Mouse (Mus musculus): Measurements from ENCODE around the gene Rec8. TPM values are rescaled to one million over a fixed set of nuclear protein-coding genes. Genes with fewer than 3 reads are reported as not detected.

Gene Rec8
- total and polyA plus RNA-seq, 3 experiments, result not detected

DNA sequence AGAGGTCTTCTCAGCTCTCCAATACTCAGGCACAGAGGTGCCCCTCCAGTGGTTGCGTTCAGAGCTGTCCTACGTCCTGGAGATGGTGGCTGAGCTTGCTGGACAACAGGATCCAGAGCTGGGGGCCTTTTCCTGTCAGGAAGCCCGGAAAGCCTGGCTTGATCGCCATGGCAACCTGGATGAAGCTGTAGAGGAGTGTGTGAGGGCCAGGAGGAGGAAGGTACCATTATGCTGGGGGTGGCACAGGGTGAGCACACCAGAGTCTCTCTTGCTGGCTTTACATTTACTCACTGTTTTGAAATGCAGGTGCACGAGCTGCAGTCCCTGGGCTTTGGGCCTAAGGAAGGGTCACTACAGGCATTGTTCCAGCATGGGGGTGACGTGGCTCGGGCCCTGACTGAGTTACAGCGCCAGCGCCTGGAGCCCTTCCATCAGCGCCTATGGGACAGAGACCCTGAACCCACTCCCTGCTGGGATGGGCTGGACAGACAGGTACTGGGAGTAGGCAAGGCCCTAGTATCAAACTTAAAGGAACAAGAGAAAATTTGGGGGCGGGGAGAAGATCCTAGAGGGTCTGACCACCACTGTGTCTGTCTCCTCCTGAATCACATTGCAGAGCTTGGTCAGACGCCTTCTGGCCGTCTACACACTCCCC lies 21.7 kb upstream of the Rec8 start:
- no peaks in the 10 kb centered on the region for H3K27me3 ChIP-seq (replicated peaks)
- no peak for DNase-seq (ENCODE audit: extremely low read depth)
- peaks cover 0 to 21% of the 10 kb centered on the region in 2 experiments; a peak in 2 of 4 replicates for H3K4me1 ChIP-seq (ENCODE audit: control insufficient read depth in 1 of 2, insufficient read depth in 2 of 2)
- H3K36me3 ChIP-seq (replicated peaks in 1 of 2; ENCODE audit: control insufficient read depth in 1 of 2, insufficient read depth in 1 of 2, low read length in 1 of 2), result peaks cover 63 to 71% of the 10 kb centered on the region in 2 experiments
- H3K4me3 ChIP-seq (replicated peaks in 1 of 3; ENCODE audit: low read depth in 2 of 3, low read length in 2 of 3, poor library complexity in 1 of 3), result no peak overlapping the region
- H3K79me2 ChIP-seq (replicated peaks; ENCODE audit: control insufficient read depth, extremely low read depth, insufficient read depth, poor library complexity, severe bottlenecking), result peaks cover 12% of the 10 kb centered on the region
- H3K9me3 ChIP-seq (replicated peaks; ENCODE audit: low read length), result no peaks in the 10 kb centered on the region
- H3K27ac ChIP-seq (ENCODE audit: insufficient read depth, low read depth), result no peak overlapping the region
- in situ Hi-C loops (cut with MboI; ENCODE audit: low pct_ligation_motif_present, low pct_unique_long_range_greater_than_20kb, low sequenced_read_pairs) (no loop called here), dilution Hi-C loops (cut with MboI; ENCODE audit: extremely low pct_ligation_motif_present, extremely low pct_unique_long_range_greater_than_20kb, low sequenced_read_pairs) (no loop called here)
- no peak overlapping the region for H3K4me2 ChIP-seq (ENCODE audit: insufficient read depth, low read depth, poor library complexity, severe bottlenecking)
- TF ChIP-seq NRF1 (IDR thresholded peaks at IDR 0.05; ENCODE audit: low read depth, low read length), result no peak
- TF ChIP-seq JUN (IDR thresholded peaks at IDR 0.05; ENCODE audit: insufficient read depth, low read depth, low read length), result no peak
- TF ChIP-seq MEF2A (IDR thresholded peaks at IDR 0.05; ENCODE audit: borderline replicate concordance, low read depth, low read length), result no peak
- no peak for TF ChIP-seq PAX5 (IDR thresholded peaks at IDR 0.05; ENCODE audit: low read length)
- TF ChIP-seq ZKSCAN1 (IDR thresholded peaks at IDR 0.05; ENCODE audit: borderline replicate concordance, low read depth, low read length), result no peak
- TF ChIP-seq ZMIZ1 (IDR thresholded peaks at IDR 0.05; ENCODE audit: low read depth, low read length), result no peak
- TF ChIP-seq UBTF (IDR thresholded peaks at IDR 0.05; ENCODE audit: low read depth, low read length), result no peak
- no peak for TF ChIP-seq ZC3H11A (IDR thresholded peaks at IDR 0.05; ENCODE audit: low read depth, low read length)
- no peak for TF ChIP-seq MAFK (IDR thresholded peaks at IDR 0.05; ENCODE audit: insufficient replicate concordance, low read length)
- TF ChIP-seq ZNF384 (IDR thresholded peaks at IDR 0.05; ENCODE audit: low read depth, low read length), result no peak
- no peak for TF ChIP-seq JUND (conservative IDR thresholded peaks at IDR 0.05; ENCODE audit: low read depth, low read length)
- TF ChIP-seq IRF4 (IDR thresholded peaks at IDR 0.05; ENCODE audit: low read depth, low read length), result no peak
- no peak for TF ChIP-seq POLR2AphosphoS2 (IDR thresholded peaks at IDR 0.05; ENCODE audit: low read depth, low read length)
- no peak for TF ChIP-seq MXI1 (IDR thresholded peaks at IDR 0.05; ENCODE audit: low read depth, low read length)
- H3K9ac ChIP-seq (ENCODE audit: insufficient read depth, low read depth), result no peak overlapping the region

DNA sequence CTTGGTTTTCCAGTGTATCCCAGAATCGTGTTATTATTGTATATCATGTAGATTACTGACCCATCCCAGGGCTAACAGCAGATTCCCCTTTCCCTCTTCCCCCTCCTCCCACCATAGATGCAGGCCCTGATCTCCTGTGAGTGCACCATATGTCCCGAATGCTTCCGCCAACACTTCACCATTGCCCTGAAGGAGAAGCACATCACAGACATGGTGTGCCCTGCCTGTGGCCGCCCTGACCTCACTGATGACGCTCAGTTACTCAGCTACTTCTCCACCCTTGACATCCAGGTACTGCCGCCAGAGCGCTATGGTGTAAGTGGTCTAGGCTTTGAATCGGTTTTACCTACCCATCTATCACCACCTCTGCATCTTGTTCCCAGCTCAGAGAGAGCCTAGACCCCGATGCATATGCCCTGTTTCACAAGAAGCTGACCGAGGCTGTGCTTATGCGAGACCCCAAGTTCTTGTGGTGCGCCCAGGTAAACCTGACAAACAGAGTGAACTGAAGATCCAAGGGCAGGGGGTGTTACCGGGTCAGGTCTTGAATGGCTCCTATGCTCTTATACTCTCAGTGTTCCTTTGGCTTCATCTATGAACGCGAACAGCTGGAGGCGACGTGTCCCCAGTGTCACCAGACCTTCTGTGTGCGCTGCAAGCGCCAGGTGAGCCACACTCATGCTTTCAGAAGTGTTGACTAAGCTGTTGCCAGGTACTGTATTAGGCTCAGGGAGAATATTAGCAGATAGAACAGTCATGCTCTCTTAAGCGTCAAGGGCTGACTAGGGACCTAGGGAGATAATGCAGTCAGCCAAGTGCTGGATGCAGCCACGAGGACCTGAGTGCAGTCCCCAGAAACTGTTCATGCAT lies 19.1 kb upstream of the Rec8 start:
- H3K36me3 ChIP-seq (replicated peaks in 1 of 2; ENCODE audit: control insufficient read depth in 1 of 2, insufficient read depth in 1 of 2, low read length in 1 of 2), result peaks cover 81 to 91% of the 10 kb centered on the region in 2 experiments
- dilution Hi-C loops (cut with MboI; ENCODE audit: extremely low pct_ligation_motif_present, extremely low pct_unique_long_range_greater_than_20kb, low sequenced_read_pairs), result no loop called here

More for the DNA sequence above, 19.1 kb upstream of the Rec8 start:
- no peaks in the 10 kb centered on the region for H3K79me2 ChIP-seq (replicated peaks; ENCODE audit: control insufficient read depth, extremely low read depth, insufficient read depth, poor library complexity, severe bottlenecking)
- H3K27ac ChIP-seq (ENCODE audit: insufficient read depth, low read depth), result no peak overlapping the region
- H3K4me2 ChIP-seq (ENCODE audit: insufficient read depth, low read depth, poor library complexity, severe bottlenecking), result no peak overlapping the region
- peaks cover 0 to 22% of the 10 kb centered on the region in 2 experiments; a peak in 2 of 4 replicates for H3K4me1 ChIP-seq (ENCODE audit: control insufficient read depth in 1 of 2, insufficient read depth in 2 of 2)
- no peaks in the 10 kb centered on the region for H3K9me3 ChIP-seq (replicated peaks; ENCODE audit: low read length)
- H3K4me3 ChIP-seq (replicated peaks in 1 of 3; ENCODE audit: low read depth in 2 of 3, low read length in 2 of 3, poor library complexity in 1 of 3), result no peak overlapping the region
- TF ChIP-seq ZC3H11A (IDR thresholded peaks at IDR 0.05; ENCODE audit: low read depth, low read length), result no peak
- TF ChIP-seq ELF1 (IDR thresholded peaks at IDR 0.05; ENCODE audit: low read depth, low read length), result no peak
- TF ChIP-seq JUND (conservative IDR thresholded peaks at IDR 0.05; ENCODE audit: low read depth, low read length), result no peak
- TF ChIP-seq JUN (IDR thresholded peaks at IDR 0.05; ENCODE audit: insufficient read depth, low read depth, low read length), result no peak
- TF ChIP-seq CTCF (conservative IDR thresholded peaks at IDR 0.05 in 1 of 2, IDR thresholded peaks at IDR 0.05 in 1 of 2; ENCODE audit: low read depth in 2 of 2, low read length in 2 of 2), result no peak
- TF ChIP-seq E2F4 (IDR thresholded peaks at IDR 0.05; ENCODE audit: insufficient replicate concordance, low read depth, low read length), result no peak
- TF ChIP-seq BHLHE40 (IDR thresholded peaks at IDR 0.05; ENCODE audit: low read depth, low read length), result no peak
- TF ChIP-seq USF1 (IDR thresholded peaks at IDR 0.05; ENCODE audit: low read depth, low read length), result no peak
- TF ChIP-seq ZMIZ1 (IDR thresholded peaks at IDR 0.05; ENCODE audit: low read depth, low read length), result no peak
- TF ChIP-seq POLR2AphosphoS2 (IDR thresholded peaks at IDR 0.05; ENCODE audit: low read depth, low read length), result no peak
- no peak for TF ChIP-seq NELFE (IDR thresholded peaks at IDR 0.05; ENCODE audit: low read depth, low read length)
- DNase-seq (ENCODE audit: extremely low read depth), result no peak
- H3K9ac ChIP-seq (ENCODE audit: insufficient read depth, low read depth), result no peak overlapping the region
- in situ Hi-C loops (cut with MboI; ENCODE audit: low pct_ligation_motif_present, low pct_unique_long_range_greater_than_20kb, low sequenced_read_pairs), result no loop called here
- H3K27me3 ChIP-seq (replicated peaks), result no peaks in the 10 kb centered on the region

All from CH12.LX (cell line).